Mouse (Mus musculus) layer of hippocampus, adult 2 months (tissue): ENCODE measurements around the gene Chrnb4. TPM values are rescaled to one million over a fixed set of nuclear protein-coding genes. Genes with fewer than 3 reads are reported as not detected.

ENCODE experiments used
- DNase-seq, 2 experiments: peaks; one replicate each; pipeline ENCODE4 v3.0.0; 2022; ENCODE audit warnings: low spot score in 2 of 2
- H3K27ac ChIP-seq: fragments of 200-600 bp; 2 replicates; pipeline ENCODE4 v1.8.1; 2022
- H3K4me3 ChIP-seq: fragments of 200-600 bp; 2 replicates; pipeline ENCODE4 v1.8.1; 2022; ENCODE audit warnings: mild to moderate bottlenecking
- CTCF ChIP-seq: fragments of 200-600 bp; conservative IDR thresholded peaks from 2 replicates; pipeline ENCODE4 v1.8.1; 2022; ENCODE audit warnings: antibody characterized with exemption, mild to moderate bottlenecking, moderate library complexity
- long read RNA-seq, 2 experiments: library from polyadenylated mRNA; stranded (forward); transcript quantifications; one replicate each; pipeline ENCODE4 v2.0.0; 2021; ENCODE audit warnings: borderline mapping rate in 2 of 2
- total RNA-seq, 2 experiments: library from RNA; stranded (reverse); gene quantifications; 2 replicates each; pipeline ENCODE4 v1.2.3; 2021

Chrnb4 gene
- under 1 TPM in 1 of 2 experiments, not detected in 1; 0.10 TPM for total RNA-seq
- long read RNA-seq, experiment 1 = 0 reads
- long read RNA-seq, experiment 2 = 0 reads

DNA sequence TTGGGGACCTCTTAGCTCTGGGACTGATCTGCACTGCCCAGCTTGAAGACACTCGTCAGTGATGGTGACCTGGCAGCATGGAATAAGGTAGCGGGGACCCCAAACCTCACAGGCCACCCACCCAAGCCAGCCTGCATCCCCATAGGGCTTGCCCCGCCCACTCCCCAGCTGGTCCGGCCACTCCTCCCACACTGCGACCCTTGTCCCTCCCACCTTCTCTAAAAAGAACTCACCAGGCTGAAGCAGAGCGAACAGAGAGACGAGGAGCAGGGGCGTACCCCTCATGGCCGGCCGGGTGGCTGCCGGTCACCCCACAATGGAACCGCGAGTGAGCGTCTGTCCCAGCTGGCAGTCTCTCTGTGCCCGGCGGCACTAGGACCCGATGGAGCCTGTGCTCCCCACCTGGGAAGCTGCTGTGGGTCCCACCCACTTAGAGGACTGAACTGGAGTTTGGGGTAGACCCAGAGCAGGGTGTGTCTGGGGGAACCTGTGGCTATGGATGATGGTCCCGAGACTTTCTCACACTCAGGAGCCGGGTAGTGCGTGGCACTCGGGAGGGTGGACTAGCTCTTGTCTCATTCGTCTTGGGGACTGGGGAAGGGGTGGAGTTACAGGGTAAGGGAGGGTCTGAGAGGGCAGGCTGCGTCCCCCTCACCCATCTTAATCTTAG, at the start of gene Chrnb4:
Gene Chrnb4 (minus strand): TSS at position 569 of the 670 bp plus-strand sequence.
- Histone ChIP-seq H3K27ac (no peak within 1 kb of the TSS), H3K4me3 (peak within 1 kb of the TSS; percentile 34)
- DNase-seq = no peak
- TF ChIP-seq CTCF = no peak

DNA sequence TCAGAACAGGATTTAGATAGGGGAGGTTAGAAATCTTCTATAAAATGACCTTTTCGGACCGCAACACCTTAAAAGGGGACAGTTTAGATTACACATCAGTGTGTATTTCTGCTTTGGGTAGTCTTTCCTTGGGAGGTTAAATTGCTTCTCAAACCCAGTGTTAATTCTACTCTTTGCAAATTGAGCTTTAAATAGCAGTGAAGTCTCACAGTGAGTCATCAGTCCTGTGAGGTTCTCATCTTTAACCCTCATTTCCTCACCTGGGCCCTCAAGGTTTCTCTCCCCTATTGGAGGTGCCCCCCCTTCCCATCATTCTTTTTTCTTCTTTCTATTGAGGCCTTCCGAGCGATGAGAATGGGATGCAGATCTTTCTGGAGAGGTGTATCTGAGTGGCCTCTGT, 48.3 kb upstream of the Chrnb4 start:
- no peak overlapping the region for H3K4me3 ChIP-seq
- no peak for DNase-seq
- no peak for TF ChIP-seq CTCF
- no peak overlapping the region for H3K27ac ChIP-seq

DNA sequence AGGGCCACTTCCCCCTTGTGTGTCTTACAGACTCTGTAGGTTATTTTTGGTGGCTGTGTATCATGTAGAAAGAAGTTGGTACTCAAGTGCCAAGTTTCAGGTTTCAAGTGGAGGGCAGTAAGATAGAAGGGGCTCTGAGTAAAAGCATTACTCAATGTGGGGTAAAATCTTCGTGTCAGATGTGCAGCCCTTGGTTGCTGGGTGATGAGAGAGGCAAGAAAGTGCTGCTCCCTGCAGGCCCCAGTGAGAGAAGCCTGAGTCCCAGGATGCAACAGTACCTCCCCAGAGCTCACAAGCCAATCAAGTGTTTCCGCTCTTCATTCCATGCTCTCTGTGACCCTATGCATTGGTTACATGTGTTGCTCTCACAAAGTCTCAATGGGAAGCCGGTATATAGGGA, 47.5 kb upstream of the Chrnb4 start:
- H3K27ac ChIP-seq = no peak overlapping the region
- H3K4me3 ChIP-seq = no peak overlapping the region
- no peak for DNase-seq
- TF ChIP-seq CTCF = no peak

DNA sequence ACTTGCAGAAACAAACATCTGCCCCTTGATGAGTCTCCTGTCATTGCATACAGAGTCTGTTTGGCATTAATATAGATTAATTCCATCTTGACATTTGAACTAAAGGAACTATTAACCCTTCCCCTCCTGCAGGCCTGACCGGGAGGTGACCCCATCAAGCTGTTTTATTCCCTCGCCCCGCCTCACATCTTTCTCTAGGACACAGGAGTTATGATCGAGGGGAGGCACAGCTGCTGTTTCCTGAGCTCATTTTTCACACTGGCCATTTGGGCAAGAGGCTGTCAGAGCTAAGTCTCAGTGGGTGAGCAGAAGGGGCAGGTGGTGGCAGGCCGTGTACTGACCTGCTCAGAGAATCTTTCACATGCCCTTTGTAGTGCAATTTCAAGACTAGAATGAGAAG, 41.6 kb upstream of the Chrnb4 start:
- no peak overlapping the region for H3K4me3 ChIP-seq

DNA sequence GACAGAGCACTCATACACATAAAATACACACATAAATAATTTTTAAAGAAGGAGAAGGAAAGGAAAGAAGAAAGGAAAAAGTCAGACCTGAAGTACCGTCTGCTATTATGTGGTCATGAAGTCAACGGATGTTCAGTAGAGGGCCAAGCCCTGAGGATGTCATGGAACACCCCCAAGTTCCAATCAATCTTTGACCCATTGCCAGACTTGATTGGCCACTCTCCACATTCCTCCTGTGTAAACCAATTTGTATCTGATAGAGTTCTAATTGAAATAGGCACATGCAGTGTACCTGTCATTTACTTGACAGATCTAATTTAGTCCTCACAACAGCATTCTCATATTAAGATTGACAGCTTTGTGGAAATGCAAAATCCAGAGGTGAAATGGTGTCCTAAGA, 40.6 kb upstream of the Chrnb4 start:
- no peak overlapping the region for H3K4me3 ChIP-seq
- DNase-seq = no peak
- TF ChIP-seq CTCF = no peak
- H3K27ac ChIP-seq = no peak overlapping the region

More for the DNA sequence above, 41.6 kb upstream of the Chrnb4 start:
- no peak for DNase-seq
- TF ChIP-seq CTCF = no peak
- H3K27ac ChIP-seq = no peak overlapping the region

DNA sequence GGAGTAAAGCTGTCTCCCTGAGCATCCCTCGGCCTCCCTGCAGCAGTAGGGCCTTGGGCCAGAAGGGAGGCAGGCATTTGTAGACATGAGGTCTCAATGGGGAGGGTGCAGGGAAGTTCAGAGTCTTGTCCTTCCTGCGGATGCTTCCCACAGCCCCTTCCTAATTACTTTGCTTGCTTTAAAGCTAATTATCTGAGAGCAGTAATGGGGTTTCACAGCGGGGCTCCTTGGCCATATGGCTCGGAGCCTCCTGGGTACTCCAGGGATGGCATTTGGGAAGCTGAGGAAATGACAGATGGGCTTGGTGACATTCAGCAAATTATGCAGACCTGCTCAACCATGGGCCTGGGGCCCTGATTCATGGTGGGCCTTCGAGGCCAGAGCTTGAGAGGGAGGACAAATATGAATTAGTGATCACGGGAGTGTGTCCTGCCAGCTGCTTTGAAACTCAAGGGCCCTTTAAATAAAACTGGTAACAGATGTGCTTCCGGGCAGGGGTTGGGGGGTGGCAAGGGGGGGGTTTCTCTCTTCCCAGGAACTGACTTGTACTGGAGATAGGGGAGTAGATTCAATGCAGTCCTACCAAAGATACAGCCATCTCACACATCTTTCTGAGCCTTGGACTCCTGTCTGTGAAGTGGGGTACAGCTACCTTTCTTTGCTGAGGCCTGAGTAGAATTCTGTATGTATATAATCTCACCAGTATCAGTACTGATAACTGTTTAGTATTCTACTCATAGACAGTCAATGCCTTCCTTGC, 34.8 kb upstream of the Chrnb4 start:
- TF ChIP-seq CTCF = no peak
- no peak for DNase-seq
- H3K4me3 ChIP-seq = no peak overlapping the region
- H3K27ac ChIP-seq = no peak overlapping the region

DNA sequence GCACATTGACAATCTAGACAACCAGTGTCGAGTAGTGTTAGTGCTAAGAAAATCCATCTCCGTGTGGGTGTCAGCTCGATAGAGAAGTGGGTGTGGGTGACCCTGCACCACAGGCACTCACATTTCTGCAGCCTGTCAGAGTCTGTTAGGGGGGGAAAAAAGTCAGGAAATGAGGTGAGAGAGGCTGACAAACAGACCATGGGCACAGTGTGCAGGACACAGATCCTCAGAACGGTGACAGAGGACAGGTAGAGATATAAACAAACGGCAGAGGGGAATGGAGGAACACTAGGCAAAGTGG, 19.3 kb upstream of the Chrnb4 start:
- H3K4me3 ChIP-seq = no peak overlapping the region
- no peak for TF ChIP-seq CTCF
- H3K27ac ChIP-seq = no peak overlapping the region
- no peak for DNase-seq

DNA sequence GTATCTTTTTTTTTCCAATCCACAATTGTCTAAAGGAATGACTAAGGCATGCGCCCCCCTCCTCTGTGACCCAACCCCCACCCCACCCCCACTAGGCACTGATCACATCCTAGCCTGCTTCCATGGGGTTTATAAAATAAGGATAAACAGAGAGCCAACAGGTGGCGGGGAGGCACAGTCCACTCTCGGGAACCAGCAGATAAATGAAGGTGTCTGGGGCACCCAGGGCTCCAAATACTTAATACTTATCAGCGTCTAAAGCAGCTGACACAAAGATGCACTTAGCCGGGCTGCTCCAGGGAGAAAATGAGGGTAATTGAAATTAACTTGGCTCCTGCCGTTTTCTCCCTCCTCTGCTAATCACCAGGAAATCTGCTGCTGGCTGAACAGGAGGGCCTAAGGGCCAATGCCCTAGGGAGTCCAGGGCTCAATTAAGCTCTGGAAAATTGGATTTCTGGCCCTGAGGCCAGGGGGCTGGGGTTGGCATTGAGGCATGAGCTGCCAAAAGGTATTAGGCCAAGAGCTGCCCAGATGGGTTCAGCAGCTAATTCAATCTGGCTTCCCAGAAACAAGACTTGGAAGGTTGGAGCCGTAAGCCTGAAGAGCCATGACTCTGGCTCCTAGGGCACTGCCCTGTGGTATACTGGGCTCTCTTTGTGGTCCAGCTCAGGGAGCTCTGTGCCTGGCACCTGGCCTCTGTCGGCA, 18.8 kb upstream of the Chrnb4 start:
- no peak overlapping the region for H3K27ac ChIP-seq
- no peak for TF ChIP-seq CTCF
- H3K4me3 ChIP-seq = no peak overlapping the region
- peak; percentile 15 to 48 for DNase-seq

DNA sequence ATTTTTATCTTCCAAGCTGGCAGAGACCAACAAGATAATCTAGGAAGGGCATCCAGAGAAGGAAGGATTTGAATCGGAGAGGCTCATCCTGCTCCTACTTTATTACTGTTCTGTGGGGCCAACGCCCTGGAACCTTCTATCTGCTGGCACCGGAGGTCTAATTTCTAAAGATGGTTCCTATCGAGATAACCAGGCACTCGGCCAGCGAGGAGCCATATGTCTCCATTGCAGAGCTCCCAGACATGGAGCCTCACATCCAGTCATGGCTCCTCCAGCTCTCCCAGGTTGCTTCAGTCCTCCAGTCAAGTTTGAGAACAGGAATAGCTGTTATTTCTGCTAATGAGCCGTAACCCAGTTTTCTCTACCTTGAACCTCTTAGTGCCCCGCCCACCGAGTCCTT, 16.7 kb upstream of the Chrnb4 start:
- no peak overlapping the region for H3K4me3 ChIP-seq
- no peak for DNase-seq
- no peak for TF ChIP-seq CTCF
- no peak overlapping the region for H3K27ac ChIP-seq

DNA sequence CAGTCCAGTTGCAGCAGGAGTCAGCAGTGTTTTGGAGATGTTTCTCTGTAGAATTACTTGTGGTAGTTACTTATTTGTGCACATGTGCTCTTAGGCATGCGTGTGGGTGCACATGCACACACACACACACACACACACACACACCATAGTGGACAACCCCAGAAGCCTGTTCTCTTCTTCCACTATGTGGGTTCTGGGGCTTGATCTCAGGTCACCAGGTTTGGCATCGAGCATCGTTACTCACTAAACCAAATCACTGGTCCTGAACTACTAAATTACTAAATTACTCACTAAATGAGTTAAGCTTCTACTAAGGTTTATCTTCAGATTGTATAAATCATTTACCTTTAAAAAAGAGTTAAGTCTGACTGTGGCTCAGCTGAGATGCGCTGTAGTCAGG, 9.5 kb upstream of the Chrnb4 start:
- DNase-seq = no peak
- Histone ChIP-seq H3K27ac (no peak overlapping the region), H3K4me3 (no peak overlapping the region)
- no peak for TF ChIP-seq CTCF

DNA sequence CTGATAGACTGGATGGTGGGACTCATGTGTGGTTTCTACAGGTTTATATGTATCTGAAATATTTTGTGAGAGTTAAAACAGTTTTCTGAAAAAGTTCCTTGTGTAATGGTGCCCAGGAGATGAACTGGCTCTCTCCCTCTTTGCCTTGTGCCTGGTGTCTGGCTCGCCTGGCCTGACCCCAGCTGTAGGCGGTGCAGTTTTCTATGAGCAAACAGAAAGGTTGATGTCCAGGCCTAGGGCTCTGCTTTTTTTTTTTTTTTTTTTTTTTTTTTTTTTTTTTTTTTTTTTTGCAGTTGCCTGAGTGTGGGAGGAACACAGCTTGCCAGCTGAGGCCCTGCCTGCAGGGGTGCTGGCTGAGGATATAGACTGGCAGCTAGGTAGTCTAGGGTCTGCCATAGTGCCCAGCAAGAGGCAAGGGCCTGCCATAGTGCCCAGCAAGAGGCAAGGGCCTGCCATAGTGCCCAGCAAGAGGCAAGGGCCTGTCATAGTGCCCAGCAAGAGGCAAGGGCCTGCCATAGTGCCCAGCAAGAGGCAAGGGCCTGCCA, 6.9 kb upstream of the Chrnb4 start:
- H3K27ac ChIP-seq = no peak overlapping the region
- no peak for TF ChIP-seq CTCF

DNA sequence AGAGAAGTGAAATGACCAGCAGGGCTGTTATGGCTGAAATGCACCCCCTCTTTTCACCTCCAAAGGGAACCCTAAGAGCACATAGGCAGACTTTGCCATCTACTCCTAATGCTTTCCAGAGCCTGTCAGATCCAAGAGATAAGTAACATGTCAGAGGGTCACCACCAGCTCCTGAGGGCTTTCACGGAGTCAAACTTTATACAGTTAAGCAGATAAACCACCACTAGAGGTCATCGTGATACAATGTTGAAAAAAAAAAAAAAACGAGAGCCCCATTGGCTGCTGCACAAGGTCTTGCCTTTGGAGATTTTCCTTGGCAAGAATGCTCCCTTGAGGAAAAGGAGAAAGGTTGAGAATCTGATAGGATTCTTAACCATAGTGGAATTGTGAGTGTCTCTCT, 1.8 kb downstream of the Chrnb4 start:
- TF ChIP-seq CTCF = peak; percentile 71
- no peak for DNase-seq
- no peak overlapping the region for H3K4me3 ChIP-seq
- no peak overlapping the region for H3K27ac ChIP-seq

More for the DNA sequence above, 6.9 kb upstream of the Chrnb4 start:
- no peak overlapping the region for H3K4me3 ChIP-seq
- DNase-seq = no peak

DNA sequence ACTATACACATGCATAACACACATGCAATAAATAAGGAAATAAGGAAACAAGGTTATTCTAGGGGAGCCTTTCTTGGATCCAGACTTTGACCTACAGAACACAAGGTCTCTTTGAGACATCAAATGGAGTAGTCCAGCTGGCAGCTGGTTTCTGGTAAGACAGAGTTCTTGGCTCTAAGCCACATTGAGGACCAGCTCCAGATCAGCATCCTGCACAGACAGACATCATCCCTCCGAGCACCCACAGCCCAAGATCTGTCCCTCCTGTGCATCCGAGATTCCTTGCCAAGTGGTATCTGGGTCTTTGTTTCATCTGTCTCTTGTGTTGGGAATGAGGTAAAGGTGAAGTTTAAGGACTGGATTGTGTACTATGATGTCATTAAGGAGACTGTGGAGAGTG, 3.6 kb downstream of the Chrnb4 start:
- Histone ChIP-seq H3K27ac (no peak overlapping the region), H3K4me3 (no peak overlapping the region)
- DNase-seq = no peak
- no peak for TF ChIP-seq CTCF
